Mouse (Mus musculus) heart, embryonic 12.5 days (tissue): Measurements from ENCODE around the gene Crtam. TPM values are rescaled to one million over a fixed set of nuclear protein-coding genes. Genes with fewer than 3 reads are reported as not detected.

Source experiments
- ATAC-seq: fragments of 200-750 bp; cut with Nextera tagmentation; 2 replicates; pipeline ENCODE4 v1.8.0; 2017; ENCODE audit warnings: moderate TSS enrichment, moderate library complexity; ENCODE audit not compliant: insufficient number of reproducible peaks, low FRiP score
- H3K27ac ChIP-seq: fragments of 300-500 bp; sonication (generic); 2 replicates; pipeline ENCODE4 v1.5.1; 2016; ENCODE audit warnings: mild to moderate bottlenecking, moderate library complexity; ENCODE audit not compliant: poor library complexity, severe bottlenecking
- H3K27me3 ChIP-seq: fragments of 300-500 bp; sonication (generic); replicated peaks from 2 replicates; pipeline ENCODE4 v1.6.1; 2016; ENCODE audit warnings: mild to moderate bottlenecking, moderate library complexity
- H3K36me3 ChIP-seq: fragments of 300-500 bp; sonication (generic); 2 replicates; pipeline ENCODE4 v1.6.1; 2016; ENCODE audit warnings: mild to moderate bottlenecking, moderate library complexity
- H3K4me1 ChIP-seq: fragments of 300-500 bp; sonication (generic); replicated peaks from 2 replicates; pipeline ENCODE4 v1.6.1; 2016; ENCODE audit warnings: mild to moderate bottlenecking
- H3K4me2 ChIP-seq: fragments of 300-500 bp; sonication (generic); 2 replicates; pipeline ENCODE4 v1.6.1; 2016; ENCODE audit warnings: mild to moderate bottlenecking, moderate library complexity
- H3K4me3 ChIP-seq: fragments of 300-500 bp; sonication (generic); 2 replicates; pipeline ENCODE4 v1.5.1; 2016; ENCODE audit warnings: mild to moderate bottlenecking
- H3K9ac ChIP-seq: fragments of 300-500 bp; sonication (generic); 2 replicates; pipeline ENCODE4 v1.6.1; 2016; ENCODE audit warnings: mild to moderate bottlenecking, moderate library complexity
- H3K9me3 ChIP-seq: fragments of 300-500 bp; sonication (generic); replicated peaks from 2 replicates; pipeline ENCODE4 v1.6.1; 2016; ENCODE audit warnings: mild to moderate bottlenecking, moderate library complexity
- WGBS: fragments of 180-500 bp; shearing (Covaris S2); methylation state at CpG from one replicate; pipeline ENCODE4 v1.1.7; 2016; 5-methylcytosine and 5-hydroxymethylcytosine counted together
- polyA plus RNA-seq: library from polyadenylated mRNA; unstranded; fragments of >200 nt; fragmentation: Nextera tagmentation; extraction: Ambion mirVana; gene quantifications from 2 replicates; pipeline ENCODE4 v1.2.1, GENCODE M21; 2016

The Crtam gene
- polyA plus RNA-seq, 1 experiment from 2014 or later, result 0.18 TPM

DNA sequence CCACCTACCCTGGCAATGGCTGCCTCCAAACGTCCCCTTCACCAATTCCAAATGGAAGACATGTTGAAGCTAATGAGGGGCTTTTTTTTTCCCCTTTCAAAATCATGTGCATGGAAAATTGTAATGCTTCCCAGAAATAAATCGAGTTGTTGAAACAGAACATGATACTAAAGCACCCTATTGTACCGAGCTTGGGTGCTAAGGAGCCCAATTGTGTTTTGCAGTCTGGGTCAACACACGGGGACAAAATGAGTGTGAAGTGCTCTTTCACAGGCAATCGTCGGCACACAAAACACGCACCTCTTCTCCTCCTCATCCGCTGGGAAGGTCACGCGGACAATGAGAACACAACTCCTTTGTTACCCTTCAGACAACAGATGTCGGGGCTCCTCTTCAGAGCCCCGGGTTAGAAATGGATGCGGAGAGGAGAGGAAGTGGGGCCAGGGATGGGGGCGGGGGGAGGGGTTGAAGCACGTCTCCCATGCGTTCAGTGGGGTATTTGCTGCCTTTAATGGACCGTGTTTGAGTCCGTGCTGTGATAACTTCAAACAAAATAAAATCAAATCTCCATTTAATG is 55.3 kb downstream of the Crtam start:
- no peak overlapping the region for H3K9ac ChIP-seq
- peaks cover 4% of the 10 kb centered on the region; the same call in 1 of the 2 replicates for H3K4me1 ChIP-seq
- WGBS, result 66% methylated on average over 18 of the region's 18 CpGs
- no peaks in the 10 kb centered on the region for H3K9me3 ChIP-seq
- no peak for ATAC-seq
- H3K36me3 ChIP-seq, result no peaks in the 10 kb centered on the region
- H3K27ac ChIP-seq, result no peak overlapping the region
- H3K27me3 ChIP-seq, result peaks cover 12% of the 10 kb centered on the region
- no peak overlapping the region for H3K4me2 ChIP-seq
- no peak overlapping the region for H3K4me3 ChIP-seq

DNA sequence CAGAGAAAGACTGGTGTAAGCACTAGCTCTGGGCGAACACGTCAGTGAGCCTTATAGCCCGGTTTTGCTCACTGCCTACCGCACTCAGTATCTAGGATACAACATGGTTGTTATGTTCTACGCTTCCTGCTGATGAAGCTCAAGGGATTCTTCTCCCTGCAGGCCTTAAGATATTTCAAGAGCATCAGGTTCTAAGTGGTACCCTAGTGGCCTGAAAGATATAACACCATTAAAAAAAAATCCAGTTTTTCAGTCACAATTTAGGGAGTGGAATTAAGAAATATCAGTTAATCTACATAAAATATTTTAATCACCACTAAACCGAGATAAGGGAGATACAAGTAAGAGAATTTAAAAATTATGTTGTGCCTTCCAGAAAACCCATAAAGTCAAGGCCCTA is 56.0 kb downstream of the Crtam start:
- no peak for ATAC-seq
- Histone ChIP-seq H3K27me3 (peaks cover 12% of the 10 kb centered on the region), H3K9me3 (no peaks in the 10 kb centered on the region), H3K4me2 (no peak overlapping the region), H3K9ac (no peak overlapping the region), H3K4me3 (no peak overlapping the region), H3K36me3 (no peaks in the 10 kb centered on the region), H3K27ac (no peak overlapping the region), H3K4me1 (peaks cover 4% of the 10 kb centered on the region; the same call in 1 of the 2 replicates)
- WGBS, result 80% methylated on average over 6 of the region's 6 CpGs

GRCm38 (mm10) chr9:40947131-40947530 is 57.3 kb downstream of the Crtam start:
- Histone ChIP-seq H3K27ac (no peak overlapping the region), H3K9ac (no peak overlapping the region), H3K27me3 (peaks cover 12% of the 10 kb centered on the region; the same call in 1 of the 2 replicates), H3K4me2 (no peak overlapping the region), H3K4me3 (no peak overlapping the region), H3K9me3 (no peaks in the 10 kb centered on the region), H3K4me1 (peaks cover 4% of the 10 kb centered on the region; the same call in 1 of the 2 replicates), H3K36me3 (no peaks in the 10 kb centered on the region)
- ATAC-seq, result no peak
- 31% methylated on average over 4 of the region's 4 CpGs for WGBS

GRCm38 (mm10) chr9:40937425-40937824 is 67.0 kb downstream of the Crtam start:
- Histone ChIP-seq H3K4me3 (no peak overlapping the region), H3K4me2 (no peak overlapping the region), H3K9me3 (no peaks in the 10 kb centered on the region), H3K27me3 (no peaks in the 10 kb centered on the region), H3K4me1 (no peaks in the 10 kb centered on the region), H3K9ac (no peak overlapping the region), H3K36me3 (no peaks in the 10 kb centered on the region), H3K27ac (no peak overlapping the region)
- WGBS, result 63% methylated on average over 7 of the region's 7 CpGs
- no peak for ATAC-seq

DNA sequence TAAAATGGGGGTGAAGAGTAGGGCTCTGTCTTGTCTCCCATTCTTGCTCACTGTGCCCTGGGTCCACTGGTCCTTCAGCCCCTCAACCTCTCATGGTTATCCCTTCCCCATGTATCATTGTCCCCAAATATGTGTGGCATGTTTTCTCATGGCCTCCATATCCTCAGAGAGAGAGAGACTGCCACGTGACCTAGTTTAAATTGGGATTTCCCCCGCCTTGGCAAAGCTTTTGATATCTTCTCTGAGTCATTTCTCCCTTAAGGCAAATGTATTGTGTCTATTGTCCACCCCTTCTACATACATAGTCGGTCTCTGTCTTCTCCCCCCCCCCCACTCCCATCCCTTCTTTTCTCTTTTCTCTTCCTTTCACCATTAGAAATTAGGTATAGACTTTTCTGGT is 71.1 kb downstream of the Crtam start:
- H3K4me2 ChIP-seq, result no peak overlapping the region
- WGBS, result 55% methylated on average over 3 of the region's 3 CpGs
- no peaks in the 10 kb centered on the region for H3K4me1 ChIP-seq
- H3K9ac ChIP-seq, result no peak overlapping the region
- no peak overlapping the region for H3K4me3 ChIP-seq
- no peak for ATAC-seq
- no peaks in the 10 kb centered on the region for H3K36me3 ChIP-seq
- no peak overlapping the region for H3K27ac ChIP-seq
- no peaks in the 10 kb centered on the region for H3K27me3 ChIP-seq
- no peaks in the 10 kb centered on the region for H3K9me3 ChIP-seq

DNA sequence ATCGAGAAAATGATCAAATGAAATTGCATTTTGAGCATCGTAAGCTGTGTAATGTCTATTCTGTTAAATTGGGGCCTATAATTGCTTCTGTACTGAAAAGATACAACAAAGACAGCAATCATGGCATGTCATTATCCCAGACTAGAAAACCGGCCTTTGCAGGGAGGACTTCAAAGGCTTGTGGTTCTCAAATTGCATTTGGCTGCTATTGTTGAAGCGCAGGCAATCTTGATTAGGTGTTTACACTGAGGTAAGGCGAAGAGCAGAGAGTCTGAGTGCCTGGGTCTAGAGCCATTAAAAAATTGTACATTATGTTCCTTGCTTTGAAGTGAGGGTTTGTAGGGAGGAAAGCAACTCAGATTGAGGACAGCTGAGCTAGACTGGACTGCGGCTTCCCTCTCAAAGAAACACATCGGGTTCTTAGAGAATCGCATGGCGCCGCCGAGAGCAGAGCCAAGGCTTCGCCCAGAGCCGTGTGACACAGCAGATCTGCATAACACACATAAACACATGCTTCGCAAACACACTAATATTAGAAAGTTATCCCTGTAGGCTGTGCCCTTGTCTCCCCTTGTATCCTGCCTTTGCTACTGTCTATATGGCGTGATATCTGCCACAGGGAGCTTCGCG is 77.0 kb downstream of the Crtam start:
- ATAC-seq, result no peak
- Histone ChIP-seq H3K4me1 (peaks cover 10% of the 10 kb centered on the region; the same call in 1 of the 2 replicates), H3K4me2 (no peak overlapping the region), H3K9ac (no peak overlapping the region), H3K4me3 (no peak overlapping the region), H3K27me3 (no peaks in the 10 kb centered on the region), H3K9me3 (no peaks in the 10 kb centered on the region), H3K36me3 (no peaks in the 10 kb centered on the region), H3K27ac (no peak overlapping the region)
- WGBS, result 76% methylated on average over 17 of the region's 17 CpGs

Other genes with a start within 250 kb of the Crtam start
- 2,193 and 2,206 TPM in 2 replicates for gene Hspa8, start 203.6 kb downstream of the Crtam start, polyA plus RNA-seq
- not detected in 2 replicates for gene Bsx, start 130.5 kb downstream of the Crtam start, polyA plus RNA-seq
- gene Jhy, start 40.5 kb downstream of the Crtam start, polyA plus RNA-seq, result not detected in 2 replicates
- gene Ubash3b, start 157.1 kb upstream of the Crtam start, polyA plus RNA-seq, result 13.3 and 13.8 TPM in 2 replicates